Mouse (Mus musculus): ENCODE results near the gene Lrrc75b.

DNA sequence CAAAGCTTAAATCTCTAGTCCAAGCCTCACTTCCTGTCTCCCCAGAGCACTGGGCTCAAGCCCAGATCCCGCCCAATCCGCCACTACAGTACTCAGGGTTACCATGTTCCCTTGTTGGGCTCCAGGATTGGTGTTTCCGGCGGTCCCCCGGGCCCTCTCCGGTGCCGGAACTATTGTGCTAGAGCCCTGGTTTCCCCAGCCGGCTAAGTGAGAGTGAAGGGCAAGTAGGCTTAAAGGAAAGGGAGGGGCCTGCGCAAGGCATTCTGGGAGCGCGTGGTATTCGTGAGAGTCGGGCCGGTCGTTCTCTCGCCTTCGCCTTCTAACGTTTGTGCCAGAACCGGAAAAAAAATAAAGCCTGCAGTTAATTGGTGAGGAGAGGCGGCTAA is 42.4 kb downstream of the Lrrc75b start, which contains the start of gene Gucd1:
- TF ChIP-seq CTCF (IDR thresholded peaks at IDR 0.05; ENCODE audit: low read depth) (no peak), EP300 (IDR thresholded peaks at IDR 0.05; ENCODE audit: low read depth) (peak; percentile 47; the same call in 1 of the 2 replicates)

Data from liver, embryonic 14.5 days (tissue).